Mouse (Mus musculus): Measurements from ENCODE around the gene Rgl1. TPM values are rescaled to one million over a fixed set of nuclear protein-coding genes. Genes with fewer than 3 reads are reported as not detected.

Rgl1 gene
- polyA plus RNA-seq, 2 experiments from 2014 or later: 0.09 to 0.19 TPM

GRCm38 (mm10) chr1:152496831-152497230, 269.3 kb downstream of the Rgl1 start:
- no peak for ATAC-seq

DNA sequence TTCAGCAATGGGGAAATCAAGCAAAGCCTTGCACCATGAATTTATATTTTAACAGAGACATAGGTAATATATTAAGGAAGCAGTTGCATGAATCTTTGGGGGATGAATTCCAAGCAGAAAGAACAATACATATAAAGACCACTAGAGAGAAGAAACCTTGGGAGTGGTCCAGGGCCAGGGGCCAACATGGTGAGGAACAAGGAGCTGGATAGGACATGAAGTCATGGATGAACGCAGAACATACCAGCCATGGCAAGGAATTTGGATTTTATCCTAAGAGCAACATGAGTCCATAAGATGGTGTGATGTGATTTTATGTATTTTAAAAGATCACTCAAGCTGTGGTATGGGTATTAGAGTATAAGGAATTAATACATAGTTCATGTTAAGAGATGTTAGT, 273.9 kb downstream of the Rgl1 start:
- no peak for ATAC-seq

DNA sequence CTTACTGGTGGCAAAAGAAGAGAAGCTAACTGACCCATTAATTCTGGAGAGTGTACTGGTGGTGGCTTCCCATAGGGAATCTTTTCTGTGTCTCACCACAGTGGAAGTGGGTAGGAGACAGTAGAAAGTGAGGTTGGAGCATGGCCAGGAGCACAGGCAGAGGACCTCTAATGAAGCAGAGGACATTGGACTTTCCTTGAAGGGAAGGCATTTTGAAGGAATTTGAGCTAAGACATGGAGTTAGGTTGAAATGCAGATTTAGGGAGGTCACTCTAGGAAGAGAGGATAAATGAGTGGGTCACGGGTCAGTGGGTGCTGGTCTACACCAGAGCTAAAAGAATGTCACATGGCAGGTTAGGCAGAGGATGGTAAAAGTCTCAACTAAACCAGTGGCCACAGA, 275.3 kb downstream of the Rgl1 start:
- ATAC-seq: no peak

- ATAC-seq: no peak
Measured at GRCm38 (mm10) chr1:152476126-152476525, 290.0 kb downstream of the Rgl1 start.

GRCm38 (mm10) chr1:152468443-152468842, 297.7 kb downstream of the Rgl1 start:
- no peak for ATAC-seq

Other genes with a start within 250 kb of the Rgl1 start
- not detected for gene Apobec4, start 15.8 kb downstream of the Rgl1 start, polyA plus RNA-seq (2017; shearing (Covaris generic))
- 100 to 1,000 TPM; 479 to 556 TPM for gene Arpc5, start 191 bp upstream of the Rgl1 start, polyA plus RNA-seq (2017; shearing (Covaris generic))
- gene Ncf2, start 33.8 kb upstream of the Rgl1 start, polyA plus RNA-seq (2017; shearing (Covaris generic)): 1 to 10 TPM; 2.9 to 6.9 TPM
- 10 to 100 TPM; 36.1 to 43.5 TPM for gene Smg7, start 136.3 kb upstream of the Rgl1 start, polyA plus RNA-seq (2017; shearing (Covaris generic))
- gene Nmnat2, start 188.6 kb upstream of the Rgl1 start, polyA plus RNA-seq (2017; shearing (Covaris generic)): under 1 TPM; 0.78 to 0.80 TPM